Mouse (Mus musculus) kidney, embryonic 14.5 days (tissue): Measurements from ENCODE around the gene Gatd1. TPM values are rescaled to one million over a fixed set of nuclear protein-coding genes. Genes with fewer than 3 reads are reported as not detected.

Source experiments
- ATAC-seq: fragments of 200-750 bp; cut with Nextera tagmentation; 2 replicates; pipeline ENCODE4 v1.8.0; 2017; ENCODE audit warnings: moderate number of reproducible peaks, mild to moderate bottlenecking, moderate TSS enrichment, moderate library complexity; ENCODE audit not compliant: low FRiP score, low TSS enrichment
- H3K27ac ChIP-seq: fragments of 300-500 bp; sonication (generic); 2 replicates; pipeline ENCODE4 v1.5.1; 2014; ENCODE audit warnings: low read depth, mild to moderate bottlenecking, low read length, moderate library complexity, mixed read lengths
- H3K27me3 ChIP-seq: fragments of 300-500 bp; sonication (generic); 2 replicates; pipeline ENCODE4 v1.6.1; 2014; ENCODE audit warnings: mild to moderate bottlenecking, low read length; ENCODE audit not compliant: control insufficient read depth, insufficient read depth
- H3K36me3 ChIP-seq: fragments of 300-500 bp; sonication (generic); 2 replicates; pipeline ENCODE4 v1.6.1; 2014; ENCODE audit warnings: low read length, mixed read lengths; ENCODE audit not compliant: control insufficient read depth, insufficient read depth
- H3K4me1 ChIP-seq: fragments of 300-500 bp; sonication (generic); 2 replicates; pipeline ENCODE4 v1.6.1; 2014; ENCODE audit warnings: low read length, mixed read lengths; ENCODE audit not compliant: control insufficient read depth, insufficient read depth
- H3K4me2 ChIP-seq: fragments of 300-500 bp; sonication (generic); replicated peaks from 2 replicates; pipeline ENCODE4 v1.6.1; 2014; ENCODE audit warnings: low read depth, mild to moderate bottlenecking, low read length
- H3K4me3 ChIP-seq: fragments of 300-500 bp; sonication (generic); 2 replicates; pipeline ENCODE4 v1.5.1; 2014; ENCODE audit warnings: mild to moderate bottlenecking, low read length
- H3K9ac ChIP-seq: fragments of 300-500 bp; sonication (generic); 2 replicates; pipeline ENCODE4 v1.6.1; 2014; ENCODE audit warnings: low read depth, mild to moderate bottlenecking, low read length, moderate library complexity
- H3K9me3 ChIP-seq: fragments of 300-500 bp; sonication (generic); 2 replicates; pipeline ENCODE4 v1.6.1; 2016; ENCODE audit warnings: low read length; ENCODE audit not compliant: control insufficient read depth
- WGBS: fragments of 180-500 bp; shearing (Covaris S2); extraction: QIAGEN DNeasy Blood & Tissue Kit; methylation state at CpG from one replicate; pipeline ENCODE4 v1.1.7; 2014; 5-methylcytosine and 5-hydroxymethylcytosine counted together
- polyA plus RNA-seq: library from polyadenylated mRNA; unstranded; fragments of >200 nt; fragmentation: Nextera tagmentation; extraction: Ambion mirVana; gene quantifications from 2 replicates; pipeline ENCODE4 v1.2.1, GENCODE M21; 2014

Gatd1 gene
- polyA plus RNA-seq, 1 experiment from 2014 or later = 54.5 TPM

- Histone ChIP-seq H3K4me1 (no peaks in the 10 kb centered on the region), H3K27me3 (no peaks in the 10 kb centered on the region), H3K36me3 (no peaks in the 10 kb centered on the region), H3K9me3 (no peaks in the 10 kb centered on the region), H3K9ac (no peak overlapping the region), H3K4me2 (no peak overlapping the region), H3K27ac (no peak overlapping the region), H3K4me3 (no peak overlapping the region)
- ATAC-seq = no peak
- 65% methylated on average over 5 of the region's 5 CpGs for WGBS
Measured at GRCm38 (mm10) chr7:141369918-141370317, 44.0 kb downstream of the Gatd1 start.

DNA sequence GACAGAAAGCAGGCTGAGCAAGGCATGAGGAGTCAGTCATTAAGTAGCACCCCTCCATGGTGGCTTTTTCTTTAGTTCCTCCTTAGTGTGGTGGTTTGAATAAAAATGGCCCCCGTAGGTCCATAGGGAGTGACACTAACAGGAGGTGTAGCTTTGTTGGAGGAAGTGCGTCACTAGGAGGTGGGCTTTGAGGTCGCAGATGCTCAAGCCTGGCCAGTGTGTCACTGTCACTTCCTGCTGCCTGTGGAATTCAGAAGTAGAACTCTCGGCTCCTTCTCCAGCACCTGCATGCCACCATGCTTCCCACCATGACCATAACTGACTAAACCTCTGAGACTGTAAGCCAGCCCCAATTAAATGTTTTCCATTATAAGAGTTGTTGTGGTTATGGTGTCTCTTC is 46.6 kb downstream of the Gatd1 start:
- Histone ChIP-seq H3K9ac (no peak overlapping the region), H3K27ac (no peak overlapping the region), H3K36me3 (no peaks in the 10 kb centered on the region), H3K27me3 (no peaks in the 10 kb centered on the region), H3K9me3 (no peaks in the 10 kb centered on the region), H3K4me3 (no peak overlapping the region), H3K4me1 (no peaks in the 10 kb centered on the region), H3K4me2 (no peak overlapping the region)
- ATAC-seq = no peak
- 75% methylated on average over 4 of the region's 4 CpGs for WGBS

DNA sequence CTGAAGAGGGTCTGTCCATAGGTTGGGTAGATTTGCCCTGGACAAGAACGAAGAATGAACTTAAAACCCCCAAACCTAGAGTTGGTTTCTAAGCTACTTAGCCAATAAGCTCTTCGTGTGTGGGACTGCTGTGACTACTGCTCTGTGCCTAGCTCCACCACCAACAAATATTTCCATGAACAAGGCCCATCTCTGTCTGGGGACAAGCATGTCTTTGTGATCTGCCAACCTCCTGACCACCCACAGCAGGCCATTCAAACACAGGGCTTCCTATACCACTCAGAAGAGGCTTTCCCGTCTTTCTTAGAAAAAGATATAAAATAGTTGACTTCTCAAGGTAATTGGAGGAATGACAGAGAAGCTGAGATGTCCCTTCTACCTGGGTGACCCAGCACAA is 48.9 kb downstream of the Gatd1 start:
- H3K4me3 ChIP-seq = no peak overlapping the region
- H3K4me1 ChIP-seq = no peaks in the 10 kb centered on the region
- 72% methylated on average over 3 of the region's 3 CpGs for WGBS
- H3K9ac ChIP-seq = no peak overlapping the region
- no peaks in the 10 kb centered on the region for H3K9me3 ChIP-seq
- ATAC-seq = no peak
- H3K27me3 ChIP-seq = peaks cover 8% of the 10 kb centered on the region
- no peaks in the 10 kb centered on the region for H3K36me3 ChIP-seq
- no peak overlapping the region for H3K27ac ChIP-seq
- no peak overlapping the region for H3K4me2 ChIP-seq

GRCm38 (mm10) chr7:141364349-141365048 is 49.4 kb downstream of the Gatd1 start:
- no peak overlapping the region for H3K4me2 ChIP-seq

GRCm38 (mm10) chr7:141363752-141364125 is 50.2 kb downstream of the Gatd1 start:
- Histone ChIP-seq H3K9me3 (no peaks in the 10 kb centered on the region), H3K4me2 (no peak overlapping the region), H3K27me3 (peaks cover 8% of the 10 kb centered on the region), H3K4me1 (no peaks in the 10 kb centered on the region), H3K27ac (no peak overlapping the region), H3K36me3 (no peaks in the 10 kb centered on the region), H3K4me3 (no peak overlapping the region), H3K9ac (no peak overlapping the region)
- WGBS = 56% methylated on average over 2 of the region's 2 CpGs
- ATAC-seq = peak; percentile 18

More at GRCm38 (mm10) chr7:141364349-141365048, 49.4 kb downstream of the Gatd1 start:
- H3K9me3 ChIP-seq = no peaks in the 10 kb centered on the region
- no peak overlapping the region for H3K27ac ChIP-seq
- H3K9ac ChIP-seq = no peak overlapping the region
- WGBS = 77% methylated on average over 5 of the region's 5 CpGs
- H3K4me3 ChIP-seq = no peak overlapping the region
- no peaks in the 10 kb centered on the region for H3K4me1 ChIP-seq
- peaks cover 8% of the 10 kb centered on the region for H3K27me3 ChIP-seq
- no peak for ATAC-seq
- H3K36me3 ChIP-seq = no peaks in the 10 kb centered on the region

DNA sequence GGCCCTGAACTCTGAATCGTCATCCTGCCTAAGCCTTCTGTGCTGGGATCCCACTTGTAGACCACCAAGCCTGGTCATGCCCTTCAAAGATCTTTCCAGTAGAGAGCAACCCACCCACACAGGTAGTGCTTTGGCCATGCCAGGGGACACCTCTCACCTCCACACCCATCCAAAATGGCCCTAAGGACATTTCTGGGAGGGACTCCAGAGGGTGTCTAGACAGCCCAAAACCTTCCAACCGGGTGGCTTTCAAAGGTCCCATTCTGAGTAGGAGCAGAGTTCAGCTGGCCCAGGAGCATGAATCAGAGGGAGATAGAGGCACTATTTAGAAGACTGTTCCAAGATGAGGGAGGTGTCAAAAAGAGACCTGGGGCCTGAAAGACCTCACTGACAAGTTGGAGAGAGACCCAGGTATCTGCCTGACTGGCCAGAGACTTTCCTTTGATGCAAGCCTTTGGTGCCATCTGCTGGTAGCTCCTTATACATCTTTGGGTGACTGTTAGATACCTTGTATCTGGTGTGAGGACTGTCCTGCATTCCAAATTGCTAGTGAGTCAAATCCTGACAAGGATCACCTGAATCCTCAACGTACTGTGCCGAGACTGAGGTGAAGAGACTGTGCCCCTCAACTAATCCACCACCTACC is 50.7 kb downstream of the Gatd1 start:
- 50% methylated on average over 4 of the region's 4 CpGs for WGBS
- peak; percentile 70 for ATAC-seq
- Histone ChIP-seq H3K4me2 (no peak overlapping the region), H3K9me3 (no peaks in the 10 kb centered on the region), H3K9ac (no peak overlapping the region), H3K4me1 (no peaks in the 10 kb centered on the region), H3K27me3 (peaks cover 8% of the 10 kb centered on the region), H3K36me3 (no peaks in the 10 kb centered on the region), H3K27ac (no peak overlapping the region), H3K4me3 (no peak overlapping the region)

DNA sequence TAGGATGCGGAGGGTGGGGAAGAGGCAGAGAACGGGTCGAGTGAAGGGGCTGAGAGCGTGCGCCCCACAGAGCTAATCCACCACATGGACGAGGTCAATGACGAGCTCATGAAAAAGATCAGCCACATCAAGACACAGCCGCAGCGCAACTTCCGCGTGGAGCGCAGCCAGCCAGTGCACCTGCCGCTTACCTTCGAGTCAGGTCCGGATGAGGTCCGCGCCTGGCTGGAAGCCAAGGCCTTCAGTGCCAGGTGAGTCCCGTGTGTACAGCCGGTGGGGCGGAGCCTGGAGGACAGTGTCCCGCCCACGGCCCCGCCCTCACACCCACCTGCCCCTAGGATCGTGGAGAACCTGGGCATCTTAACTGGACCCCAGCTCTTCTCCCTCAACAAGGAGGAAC is 52.4 kb downstream of the Gatd1 start:
- Histone ChIP-seq H3K9me3 (no peaks in the 10 kb centered on the region), H3K4me2 (peak overlapping the region; percentile 5; the same call in 1 of the 2 replicates), H3K4me3 (no peak overlapping the region), H3K4me1 (no peaks in the 10 kb centered on the region), H3K27ac (no peak overlapping the region), H3K36me3 (no peaks in the 10 kb centered on the region), H3K27me3 (peaks cover 8% of the 10 kb centered on the region), H3K9ac (no peak overlapping the region)
- peak; percentile 40; the same call in 1 of the 2 replicates for ATAC-seq
- WGBS = 9% methylated on average over 24 of the region's 24 CpGs

Other genes starting within 250 kb of the Gatd1 start
- 116 and 122 TPM in 2 replicates for gene Rnh1, start 241.3 kb downstream of the Gatd1 start, polyA plus RNA-seq
- gene Hras, start 220.1 kb downstream of the Gatd1 start, polyA plus RNA-seq = 97.2 and 97.8 TPM in 2 replicates
- 6.7 and 9.5 TPM in 2 replicates for gene Lrrc56, start 220.0 kb downstream of the Gatd1 start, polyA plus RNA-seq
- 3.3 and 3.4 TPM in 2 replicates for gene Lmntd2, start 200.1 kb downstream of the Gatd1 start, polyA plus RNA-seq
- gene Rassf7, start 198.3 kb downstream of the Gatd1 start, polyA plus RNA-seq = 52.0 and 52.9 TPM in 2 replicates
- gene Phrf1, start 185.4 kb downstream of the Gatd1 start, polyA plus RNA-seq = 48.5 and 82.6 TPM in 2 replicates
- gene Irf7, start 147.7 kb downstream of the Gatd1 start, polyA plus RNA-seq = 2.4 and 2.7 TPM in 2 replicates
- 1.7 and 3.5 TPM in 2 replicates for gene Cdhr5, start 137.3 kb downstream of the Gatd1 start, polyA plus RNA-seq
- gene Sct, start 135.0 kb downstream of the Gatd1 start, polyA plus RNA-seq = 40.2 and 58.1 TPM in 2 replicates
- gene Drd4, start 122.1 kb downstream of the Gatd1 start, polyA plus RNA-seq = 1.4 and 1.6 TPM in 2 replicates
- gene Deaf1, start 86.4 kb downstream of the Gatd1 start, polyA plus RNA-seq = 64.0 and 79.7 TPM in 2 replicates
- gene Tmem80, start 86.4 kb downstream of the Gatd1 start, polyA plus RNA-seq = 36.7 and 46.8 TPM in 2 replicates
- gene Eps8l2, start 75.3 kb downstream of the Gatd1 start, polyA plus RNA-seq = 9.6 and 18.0 TPM in 2 replicates
- gene Taldo1, start 21.9 kb downstream of the Gatd1 start, polyA plus RNA-seq = 321 and 322 TPM in 2 replicates
- 0.46 and 1.6 TPM in 2 replicates for gene Cend1, start 15.4 kb upstream of the Gatd1 start, polyA plus RNA-seq
- 22.0 and 34.1 TPM in 2 replicates for gene Slc25a22, start 23.8 kb upstream of the Gatd1 start, polyA plus RNA-seq
- 9.1 and 14.1 TPM in 2 replicates for gene Pidd1, start 29.9 kb upstream of the Gatd1 start, polyA plus RNA-seq
- gene Rplp2, start 33.2 kb upstream of the Gatd1 start, polyA plus RNA-seq = 1,491 and 1,701 TPM in 2 replicates
- gene Pnpla2, start 41.1 kb upstream of the Gatd1 start, polyA plus RNA-seq = 27.4 and 31.9 TPM in 2 replicates
- 13.1 and 13.4 TPM in 2 replicates for gene Cracr2b, start 47.0 kb upstream of the Gatd1 start, polyA plus RNA-seq
- gene Cd151, start 53.3 kb upstream of the Gatd1 start, polyA plus RNA-seq = 93.2 and 108 TPM in 2 replicates
- 77.9 and 85.5 TPM in 2 replicates for gene Polr2l, start 61.0 kb upstream of the Gatd1 start, polyA plus RNA-seq
- gene Tspan4, start 61.1 kb upstream of the Gatd1 start, polyA plus RNA-seq = 71.9 and 90.2 TPM in 2 replicates
- 28.9 and 38.8 TPM in 2 replicates for gene Chid1, start 125.7 kb upstream of the Gatd1 start, polyA plus RNA-seq
- gene Ap2a2, start 148.0 kb upstream of the Gatd1 start, polyA plus RNA-seq = 47.0 and 76.3 TPM in 2 replicates
- gene Muc6, start 241.2 kb upstream of the Gatd1 start, polyA plus RNA-seq = 0.09 and 0.31 TPM in 2 replicates